Mouse (Mus musculus): ENCODE results near the gene Ccnb3.
"Not testable (repeated sequence)": the region's sequence is repeated elsewhere in the genome, so short reads cannot be mapped to it uniquely, and the experiment has no call there.

Gene Ccnb3

GRCm38 (mm10) chrX:7041519-7041918, at the start of gene Ccnb3:
Gene Ccnb3, minus strand, starts transcription at chrX:7041619.
- DNase-seq: no peak

DNA sequence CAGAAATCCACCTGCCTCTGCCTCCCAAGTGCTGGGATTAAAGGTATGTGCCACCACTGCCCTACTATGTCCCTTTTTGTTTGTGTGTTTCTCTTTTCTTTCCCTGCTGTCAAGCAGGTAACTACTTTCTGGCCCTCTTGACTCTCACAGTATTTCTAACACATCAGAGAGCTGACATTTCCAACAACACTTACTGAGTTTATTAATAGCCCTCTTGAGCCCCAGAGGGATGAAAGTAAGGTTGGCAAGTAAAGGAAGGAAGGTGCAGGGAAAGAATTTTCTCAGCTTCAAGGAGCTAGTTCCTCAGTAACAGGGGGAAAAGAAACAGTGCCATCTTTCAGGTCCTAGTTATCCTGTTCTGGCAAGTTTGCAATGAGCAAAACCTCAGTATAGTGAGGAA, 48.9 kb upstream of the Ccnb3 start:
- DNase-seq: no peak

GRCm38 (mm10) chrX:7085878-7086277, 44.5 kb upstream of the Ccnb3 start:
- no peak for DNase-seq

DNA sequence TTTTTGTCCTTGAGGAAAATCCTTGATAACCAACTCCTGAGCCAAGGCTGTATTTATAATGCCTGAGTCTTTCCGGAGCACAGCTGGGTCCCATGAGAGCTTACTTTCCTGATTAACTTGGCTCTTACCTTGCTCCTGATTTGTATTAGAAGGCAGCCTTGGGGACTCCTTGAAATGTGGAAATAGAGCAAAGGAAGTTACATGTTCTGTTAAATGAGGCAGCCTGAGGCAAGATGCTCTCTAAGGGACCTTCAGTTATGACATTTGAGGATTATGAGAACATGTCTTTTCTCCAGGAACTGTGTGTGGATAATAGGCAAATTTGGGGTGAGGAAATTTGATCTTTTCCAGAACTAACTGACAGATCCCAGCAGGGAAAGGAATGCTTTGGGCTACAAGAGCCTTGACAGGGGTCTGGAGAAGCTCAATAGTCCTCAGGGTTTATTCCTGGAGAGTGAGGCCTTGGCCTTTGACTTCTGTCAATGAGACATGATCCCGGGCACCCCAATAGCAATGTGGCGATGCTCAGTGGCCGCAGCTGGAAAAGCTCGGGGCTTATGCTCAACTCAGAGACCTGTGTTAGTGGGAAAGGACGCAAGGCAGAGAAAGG, 38.5 kb upstream of the Ccnb3 start:
- no peak for DNase-seq

DNA sequence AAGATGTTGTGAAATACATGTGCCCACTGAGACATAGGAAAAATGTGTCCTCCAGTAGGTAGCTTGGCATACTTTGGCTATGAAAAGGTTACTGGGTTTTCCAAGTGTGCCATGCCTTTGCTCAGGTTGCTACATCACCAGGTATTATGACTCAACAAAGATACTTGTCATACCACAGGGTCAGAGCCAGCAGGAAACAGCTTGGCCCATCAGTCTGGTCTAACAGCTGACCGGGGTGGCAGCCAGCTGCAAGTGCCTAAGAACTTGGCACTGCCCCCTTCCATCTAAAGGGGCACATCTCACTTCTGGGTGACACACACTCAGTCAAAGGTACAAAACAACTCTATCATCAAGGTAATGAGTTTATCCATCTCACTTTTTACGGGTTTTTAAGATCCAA, 26.6 kb upstream of the Ccnb3 start:
- DNase-seq: no peak

GRCm38 (mm10) chrX:7067219-7067618, 25.8 kb upstream of the Ccnb3 start, which contains the start of gene Akap4:
Gene Akap4, plus strand, starts transcription at chrX:7067519.
- no peak for DNase-seq

DNA sequence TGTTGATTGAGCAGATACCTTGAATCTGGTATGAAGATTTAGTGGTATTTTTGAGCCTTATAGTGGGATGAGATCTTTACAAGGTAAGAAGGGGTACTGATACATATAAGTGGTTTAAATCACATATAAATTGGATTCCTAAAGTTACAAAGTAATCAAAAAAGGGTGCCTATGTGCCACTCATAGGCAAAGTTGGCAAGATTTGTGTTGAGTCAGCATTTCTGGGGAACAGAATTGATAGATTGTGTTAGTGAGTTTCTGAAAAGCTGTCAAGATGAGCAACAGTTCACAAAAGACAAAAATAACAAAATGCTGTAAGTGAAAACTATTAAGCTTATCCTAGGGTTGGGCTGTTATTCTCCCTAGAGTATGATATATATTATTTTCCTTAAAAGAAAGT, 22.7 kb upstream of the Ccnb3 start:
- no peak for DNase-seq

DNA sequence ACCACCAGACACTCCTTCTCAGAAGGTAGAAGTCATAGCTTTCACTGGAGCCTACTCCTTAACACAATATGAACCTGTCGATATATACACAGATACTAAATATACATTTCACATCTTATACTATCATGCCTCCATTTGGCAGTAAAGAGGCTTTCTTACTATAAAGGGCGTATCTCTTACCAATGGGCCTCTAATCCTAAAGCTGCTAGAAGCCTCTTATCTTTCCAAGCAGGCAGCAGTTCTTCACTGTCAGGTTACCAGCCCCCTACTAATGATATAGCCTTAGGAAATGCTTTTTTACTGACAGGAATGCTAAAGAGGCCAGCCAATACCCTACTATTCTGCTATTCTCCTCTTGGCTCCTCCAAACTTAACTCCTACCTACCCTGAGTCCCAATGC, 16.2 kb upstream of the Ccnb3 start:
- no peak for DNase-seq

DNA sequence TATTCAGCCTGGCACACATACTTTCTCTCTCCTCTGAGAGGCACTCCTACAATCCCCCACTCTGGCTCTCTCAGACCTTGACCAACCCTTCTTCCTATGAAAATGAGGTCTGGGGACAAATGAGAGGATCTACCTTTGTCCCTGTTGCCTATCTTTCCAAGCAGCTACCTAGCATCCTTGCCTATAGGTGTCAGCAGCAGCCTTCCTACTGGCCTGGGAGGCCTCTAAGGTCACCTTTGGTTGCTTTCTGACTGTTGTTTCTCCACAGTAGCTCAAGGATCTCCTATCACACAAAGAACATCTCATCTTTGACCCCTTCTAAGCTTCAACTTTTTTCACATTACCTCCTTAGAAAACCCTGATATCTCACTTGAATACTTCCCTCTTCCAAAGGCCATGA, 15.6 kb upstream of the Ccnb3 start:
- DNase-seq: no peak

GRCm38 (mm10) chrX:6983916-6984315, 57.5 kb downstream of the Ccnb3 start:
- not testable (repeated sequence) for DNase-seq

DNA sequence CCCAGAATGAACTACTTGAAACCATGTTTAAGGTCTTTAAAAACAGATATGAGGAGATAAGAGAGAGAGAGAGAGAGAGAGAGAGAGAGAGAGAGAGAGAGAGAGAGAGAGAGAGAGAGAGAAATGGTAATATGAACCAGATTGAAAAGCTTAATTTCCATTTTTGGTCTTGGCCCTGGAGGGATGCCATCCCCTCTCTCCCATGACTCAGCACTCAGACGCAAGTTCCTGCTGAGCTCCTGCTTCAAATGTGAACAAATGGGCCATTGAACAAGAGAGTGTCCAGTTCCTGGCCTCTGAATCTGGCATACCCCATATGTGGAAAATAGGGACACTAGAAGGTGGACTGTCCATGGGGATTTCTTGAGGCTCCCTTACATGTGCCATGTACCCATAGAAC, 69.5 kb downstream of the Ccnb3 start:
- DNase-seq: no peak

GRCm38 (mm10) chrX:6968598-6968997, 72.8 kb downstream of the Ccnb3 start:
- no peak for DNase-seq

Measured in kidney, adult 18-20 months (tissue).